Mouse (Mus musculus) induced T-regulatory cell, adult 2 months (primary cell): ENCODE measurements around the gene Rptor.
A peak's percentile ranks its signal among the peaks of the same experiment; 100 is the strongest.

Source experiments
- DNase-seq: peaks from one replicate; pipeline ENCODE4 v3.0.0-alpha.2; 2012; ENCODE audit warnings: low read depth

The Rptor gene

GRCm38 (mm10) chr11:119607464-119607863 is 4.8 kb downstream of the Rptor start:
- DNase-seq, result no peak

GRCm38 (mm10) chr11:119611496-119611895 is 8.8 kb downstream of the Rptor start:
- DNase-seq, result no peak

GRCm38 (mm10) chr11:119612179-119612578 is 9.5 kb downstream of the Rptor start:
- no peak for DNase-seq

GRCm38 (mm10) chr11:119615087-119615486 is 12.4 kb downstream of the Rptor start:
- DNase-seq, result no peak

- peak; percentile 40 for DNase-seq
These were observed 16.1 kb downstream of the Rptor start for GRCm38 (mm10) chr11:119618763-119619162.

- DNase-seq, result no peak
These were observed 18.6 kb downstream of the Rptor start for GRCm38 (mm10) chr11:119621266-119621665.

GRCm38 (mm10) chr11:119623800-119624199 is 21.1 kb downstream of the Rptor start:
- DNase-seq, result no peak

GRCm38 (mm10) chr11:119624401-119624800 is 21.7 kb downstream of the Rptor start:
- no peak for DNase-seq

GRCm38 (mm10) chr11:119624955-119625354 is 22.2 kb downstream of the Rptor start:
- no peak for DNase-seq

GRCm38 (mm10) chr11:119625476-119625875 is 22.8 kb downstream of the Rptor start:
- no peak for DNase-seq

- DNase-seq, result no peak
These were observed 23.2 kb downstream of the Rptor start for GRCm38 (mm10) chr11:119625943-119626342.

- peak; percentile 28 for DNase-seq
These were observed 24.5 kb downstream of the Rptor start for GRCm38 (mm10) chr11:119627243-119627642.

- no peak for DNase-seq
These were observed 26.4 kb downstream of the Rptor start for GRCm38 (mm10) chr11:119629072-119629471.

GRCm38 (mm10) chr11:119630329-119630728 is 27.6 kb downstream of the Rptor start:
- no peak for DNase-seq

GRCm38 (mm10) chr11:119631222-119631870 is 28.6 kb downstream of the Rptor start:
- DNase-seq, result no peak

GRCm38 (mm10) chr11:119636371-119636883 is 33.7 kb downstream of the Rptor start:
- no peak for DNase-seq

GRCm38 (mm10) chr11:119637519-119637918 is 34.8 kb downstream of the Rptor start:
- DNase-seq, result no peak

GRCm38 (mm10) chr11:119640491-119640890 is 37.8 kb downstream of the Rptor start:
- DNase-seq, result no peak

- DNase-seq, result no peak
These were observed 39.2 kb downstream of the Rptor start for GRCm38 (mm10) chr11:119641831-119642381.

- DNase-seq, result no peak
These were observed 40.6 kb downstream of the Rptor start for GRCm38 (mm10) chr11:119643347-119643746.

GRCm38 (mm10) chr11:119644140-119644539 is 41.4 kb downstream of the Rptor start:
- DNase-seq, result peak; percentile 39

- DNase-seq, result no peak
These were observed 42.1 kb downstream of the Rptor start for GRCm38 (mm10) chr11:119644612-119645379.

- no peak for DNase-seq
These were observed 47.8 kb downstream of the Rptor start for GRCm38 (mm10) chr11:119650456-119650855.
